Mouse (Mus musculus): ENCODE measurements at regions not wholly inside any gene's neighbourhood (a gene's known extent, or its start where the extent isn't known, plus 50 kb on each side); places are given as distances from the start of the nearest gene placed in this dataset.
"Not testable (repeated sequence)": the region's sequence is repeated elsewhere in the genome, so short reads cannot be mapped to it uniquely, and the experiment has no call there.

- WGBS: 75% methylated on average over 2 of the region's 2 CpGs
- ATAC-seq (ENCODE audit: low read depth): peak; percentile 18; the same call in 1 of the 2 replicates
- no peak overlapping the region for H3K27ac ChIP-seq (replicated peaks; ENCODE audit: low read depth, low read length)
Observed at GRCm38 (mm10) chr1:128508816-128509461, 83.2 kb downstream of the Cxcr4 start.

GRCm38 (mm10) chr1:128506551-128507313, 85.4 kb downstream of the Cxcr4 start:
- no peak overlapping the region for H3K27ac ChIP-seq (replicated peaks; ENCODE audit: low read depth, low read length)
- H3K9ac ChIP-seq (ENCODE audit: low read depth, low read length): no peak overlapping the region
- H3K4me2 ChIP-seq (ENCODE audit: low read depth, low read length): no peak overlapping the region
- no peaks in the 10 kb centered on the region for H3K27me3 ChIP-seq (replicated peaks; ENCODE audit: control insufficient read depth, insufficient read depth, low read length)
- ATAC-seq (ENCODE audit: low read depth) (no peak), DNase-seq (ENCODE audit: low spot score) (no peak)
- H3K9me3 ChIP-seq (ENCODE audit: control insufficient read depth, low read length): no peaks in the 10 kb centered on the region
- 84% methylated on average over 4 of the region's 4 CpGs for WGBS
- H3K4me3 ChIP-seq (ENCODE audit: low read depth, low read length): no peak overlapping the region
- H3K4me1 ChIP-seq (ENCODE audit: control insufficient read depth, insufficient read depth, low read length): no peaks in the 10 kb centered on the region
- H3K36me3 ChIP-seq (ENCODE audit: control insufficient read depth, insufficient read depth, low read length): no peaks in the 10 kb centered on the region

More at GRCm38 (mm10) chr1:128508816-128509461, 83.2 kb downstream of the Cxcr4 start:
- no peaks in the 10 kb centered on the region for H3K9me3 ChIP-seq (ENCODE audit: control insufficient read depth, low read length)
- H3K4me1 ChIP-seq (ENCODE audit: control insufficient read depth, insufficient read depth, low read length): no peaks in the 10 kb centered on the region
- peak; percentile 18 for DNase-seq (ENCODE audit: low spot score)
- H3K4me2 ChIP-seq (ENCODE audit: low read depth, low read length): no peak overlapping the region
- no peak overlapping the region for H3K9ac ChIP-seq (ENCODE audit: low read depth, low read length)
- H3K36me3 ChIP-seq (ENCODE audit: control insufficient read depth, insufficient read depth, low read length): no peaks in the 10 kb centered on the region
- no peaks in the 10 kb centered on the region for H3K27me3 ChIP-seq (replicated peaks; ENCODE audit: control insufficient read depth, insufficient read depth, low read length)
- no peak overlapping the region for H3K4me3 ChIP-seq (ENCODE audit: low read depth, low read length)

- Histone ChIP-seq H3K9me3 (ENCODE audit: control insufficient read depth, low read length) (no peaks in the 10 kb centered on the region), H3K4me3 (ENCODE audit: low read depth, low read length) (no peak overlapping the region), H3K36me3 (ENCODE audit: control insufficient read depth, insufficient read depth, low read length) (no peaks in the 10 kb centered on the region), H3K4me2 (ENCODE audit: low read depth, low read length) (no peak overlapping the region), H3K27ac (replicated peaks; ENCODE audit: low read depth, low read length) (no peak overlapping the region), H3K4me1 (ENCODE audit: control insufficient read depth, insufficient read depth, low read length) (no peaks in the 10 kb centered on the region), H3K9ac (ENCODE audit: low read depth, low read length) (no peak overlapping the region), H3K27me3 (replicated peaks; ENCODE audit: control insufficient read depth, insufficient read depth, low read length) (no peaks in the 10 kb centered on the region)
- DNase-seq (ENCODE audit: low spot score) (no peak), ATAC-seq (ENCODE audit: low read depth) (no peak)
- 59% methylated on average over 4 of the region's 4 CpGs for WGBS
Observed at GRCm38 (mm10) chr1:128504371-128504770, 87.2 kb upstream of the Dars start.

- Histone ChIP-seq H3K4me3 (ENCODE audit: low read depth, low read length) (no peak overlapping the region), H3K4me2 (ENCODE audit: low read depth, low read length) (no peak overlapping the region), H3K27ac (replicated peaks; ENCODE audit: low read depth, low read length) (no peak overlapping the region), H3K9ac (ENCODE audit: low read depth, low read length) (no peak overlapping the region), H3K27me3 (replicated peaks; ENCODE audit: control insufficient read depth, insufficient read depth, low read length) (no peaks in the 10 kb centered on the region), H3K36me3 (ENCODE audit: control insufficient read depth, insufficient read depth, low read length) (no peaks in the 10 kb centered on the region), H3K9me3 (ENCODE audit: control insufficient read depth, low read length) (no peaks in the 10 kb centered on the region), H3K4me1 (ENCODE audit: control insufficient read depth, insufficient read depth, low read length) (no peaks in the 10 kb centered on the region)
- ATAC-seq (ENCODE audit: low read depth) (no peak), DNase-seq (ENCODE audit: low spot score) (no peak)
- 62% methylated on average over 9 of the region's 9 CpGs for WGBS
Observed at GRCm38 (mm10) chr1:128498042-128498772, 81.0 kb upstream of the Dars start.

- DNase-seq (ENCODE audit: low spot score) (no peak), ATAC-seq (ENCODE audit: low read depth) (no peak)
- Histone ChIP-seq H3K9ac (ENCODE audit: low read depth, low read length) (no peak overlapping the region), H3K27me3 (replicated peaks; ENCODE audit: control insufficient read depth, insufficient read depth, low read length) (no peaks in the 10 kb centered on the region), H3K36me3 (ENCODE audit: control insufficient read depth, insufficient read depth, low read length) (no peaks in the 10 kb centered on the region), H3K4me2 (ENCODE audit: low read depth, low read length) (no peak overlapping the region), H3K9me3 (ENCODE audit: control insufficient read depth, low read length) (no peaks in the 10 kb centered on the region), H3K4me3 (ENCODE audit: low read depth, low read length) (no peak overlapping the region), H3K27ac (replicated peaks; ENCODE audit: low read depth, low read length) (no peak overlapping the region), H3K4me1 (ENCODE audit: control insufficient read depth, insufficient read depth, low read length) (no peaks in the 10 kb centered on the region)
- 97% methylated on average over 2 of the region's 2 CpGs for WGBS
Observed at GRCm38 (mm10) chr1:128492251-128492650, 75.1 kb upstream of the Dars start.

- not testable (repeated sequence) for ATAC-seq (ENCODE audit: low read depth); H3K36me3 ChIP-seq (ENCODE audit: control insufficient read depth, insufficient read depth, low read length); H3K9ac ChIP-seq (ENCODE audit: low read depth, low read length); H3K9me3 ChIP-seq (ENCODE audit: control insufficient read depth, low read length); H3K27me3 ChIP-seq (replicated peaks; ENCODE audit: control insufficient read depth, insufficient read depth, low read length); H3K4me1 ChIP-seq (ENCODE audit: control insufficient read depth, insufficient read depth, low read length); H3K4me2 ChIP-seq (ENCODE audit: low read depth, low read length); H3K27ac ChIP-seq (replicated peaks; ENCODE audit: low read depth, low read length); H3K4me3 ChIP-seq (ENCODE audit: low read depth, low read length); DNase-seq (ENCODE audit: low spot score)
- WGBS: 74% methylated on average over 3 of the region's 4 CpGs
Observed at GRCm38 (mm10) chr1:128487181-128487580, 70.0 kb upstream of the Dars start.

GRCm38 (mm10) chr1:128478376-128478775, 61.2 kb upstream of the Dars start:
- no peak for ATAC-seq (ENCODE audit: low read depth)
- no peak for DNase-seq (ENCODE audit: low spot score)
- Histone ChIP-seq H3K36me3 (ENCODE audit: control insufficient read depth, insufficient read depth, low read length) (no peaks in the 10 kb centered on the region), H3K4me3 (ENCODE audit: low read depth, low read length) (no peak overlapping the region), H3K4me1 (ENCODE audit: control insufficient read depth, insufficient read depth, low read length) (0 out of 2 replicates have a peak, but pooled peaks cover 2% of the 10 kb centered on the region), H3K27me3 (replicated peaks; ENCODE audit: control insufficient read depth, insufficient read depth, low read length) (no peaks in the 10 kb centered on the region), H3K9me3 (ENCODE audit: control insufficient read depth, low read length) (no peaks in the 10 kb centered on the region), H3K9ac (ENCODE audit: low read depth, low read length) (no peak overlapping the region), H3K27ac (replicated peaks; ENCODE audit: low read depth, low read length) (no peak overlapping the region), H3K4me2 (ENCODE audit: low read depth, low read length) (no peak overlapping the region)
- 76% methylated on average over 6 of the region's 6 CpGs for WGBS

- WGBS: 94% methylated on average over 2 of the region's 2 CpGs
- Histone ChIP-seq H3K9me3 (ENCODE audit: control insufficient read depth, low read length) (no peaks in the 10 kb centered on the region), H3K4me3 (ENCODE audit: low read depth, low read length) (no peak overlapping the region), H3K36me3 (ENCODE audit: control insufficient read depth, insufficient read depth, low read length) (no peaks in the 10 kb centered on the region), H3K9ac (ENCODE audit: low read depth, low read length) (no peak overlapping the region), H3K27ac (replicated peaks; ENCODE audit: low read depth, low read length) (no peak overlapping the region), H3K27me3 (replicated peaks; ENCODE audit: control insufficient read depth, insufficient read depth, low read length) (no peaks in the 10 kb centered on the region), H3K4me2 (ENCODE audit: low read depth, low read length) (no peak overlapping the region), H3K4me1 (ENCODE audit: control insufficient read depth, insufficient read depth, low read length) (peaks cover 9% of the 10 kb centered on the region)
- DNase-seq (ENCODE audit: low spot score): no peak
- no peak for ATAC-seq (ENCODE audit: low read depth)
Observed at GRCm38 (mm10) chr1:128477653-128478052, 60.5 kb upstream of the Dars start.
